Mouse (Mus musculus) myocyte (in vitro differentiated cells): Measurements from ENCODE around the gene Pih1d1. TPM values are rescaled to one million over a fixed set of nuclear protein-coding genes. Genes with fewer than 3 reads are reported as not detected.
A peak's percentile ranks its signal among the peaks of the same experiment; 100 is the strongest.
"Not testable (repeated sequence)": the region's sequence is repeated elsewhere in the genome, so short reads cannot be mapped to it uniquely, and the experiment has no call there.

Source experiments
- H3K27me3 ChIP-seq: one replicate; pipeline ENCODE4 v1.6.1; 2011; ENCODE audit not compliant: control insufficient read depth, insufficient read depth, insufficient read length
- H3K36me3 ChIP-seq: one replicate; pipeline ENCODE4 v1.6.1; 2011; ENCODE audit not compliant: control insufficient read depth, insufficient read depth
- H3K4me2 ChIP-seq: one replicate; pipeline ENCODE4 v1.6.1; 2011; ENCODE audit warnings: low read depth, control low read depth
- H3K4me3 ChIP-seq: one replicate; pipeline ENCODE4 v1.5.1; 2011; ENCODE audit warnings: mild to moderate bottlenecking, control low read depth, moderate library complexity
- H3K79me2 ChIP-seq: one replicate; pipeline ENCODE4 v1.6.1; 2011; ENCODE audit not compliant: control insufficient read depth, insufficient read depth
- H3ac ChIP-seq: one replicate; pipeline ENCODE4 v1.6.1; 2011; ENCODE audit not compliant: control insufficient read depth, insufficient read length
- CEBPB ChIP-seq: IDR thresholded peaks from 2 replicates; pipeline ENCODE4 v1.6.1; 2011; ENCODE audit warnings: mild to moderate bottlenecking, moderate library complexity; ENCODE audit not compliant: poor library complexity, insufficient read depth, severe bottlenecking
- E2F4 ChIP-seq: IDR thresholded peaks from one replicate; pipeline ENCODE4 v1.6.1; 2011; ENCODE audit warnings: mild to moderate bottlenecking, control low read depth, moderate library complexity; ENCODE audit not compliant: insufficient read depth
- MAX ChIP-seq: IDR thresholded peaks from one replicate; pipeline ENCODE4 v1.6.1; 2011; ENCODE audit warnings: low read depth, mild to moderate bottlenecking, control low read depth
- MYOD1 ChIP-seq, 3 experiments: IDR thresholded peaks; one replicate each; pipeline ENCODE4 v1.6.1; 2011; ENCODE audit warnings: control low read depth in 2 of 3, low read depth in 2 of 3, mild to moderate bottlenecking in 2 of 3, moderate library complexity in 1 of 3; ENCODE audit not compliant: insufficient read length in 2 of 3, control insufficient read depth in 1 of 3
- MYOG ChIP-seq, 3 experiments: IDR thresholded peaks; one replicate each; pipeline ENCODE4 v1.6.1; 2011; ENCODE audit warnings: control low read depth in 2 of 3, low read depth in 2 of 3, mild to moderate bottlenecking in 2 of 3; ENCODE audit not compliant: insufficient read length in 2 of 3, control insufficient read depth in 1 of 3, insufficient read depth in 1 of 3
- POLR2A ChIP-seq: IDR thresholded peaks from one replicate; pipeline ENCODE4 v1.6.1; 2011; ENCODE audit warnings: low read depth, mild to moderate bottlenecking, control low read depth, moderate library complexity; ENCODE audit not compliant: insufficient read length
- POLR2AphosphoS2 ChIP-seq: IDR thresholded peaks from one replicate; pipeline ENCODE4 v1.6.1; 2011; ENCODE audit warnings: low read depth, control low read depth; ENCODE audit not compliant: insufficient read length
- REST ChIP-seq: IDR thresholded peaks from one replicate; pipeline ENCODE4 v1.6.1; 2011; ENCODE audit warnings: mild to moderate bottlenecking, control low read depth, moderate library complexity; ENCODE audit not compliant: insufficient read depth, insufficient read length
- SRF ChIP-seq: IDR thresholded peaks from one replicate; pipeline ENCODE4 v1.6.1; 2011; ENCODE audit warnings: low read depth; ENCODE audit not compliant: control insufficient read depth, insufficient read length
- TCF12 ChIP-seq: IDR thresholded peaks from one replicate; pipeline ENCODE4 v1.6.1; 2011; ENCODE audit warnings: mild to moderate bottlenecking, control low read depth; ENCODE audit not compliant: poor library complexity, insufficient read depth, severe bottlenecking
- TCF3 ChIP-seq: IDR thresholded peaks from one replicate; pipeline ENCODE4 v1.6.1; 2011; ENCODE audit warnings: low read depth, control low read depth; ENCODE audit not compliant: insufficient read length
- USF1 ChIP-seq: IDR thresholded peaks from one replicate; pipeline ENCODE4 v1.6.1; 2011; ENCODE audit warnings: low read depth, mild to moderate bottlenecking, control low read depth, moderate library complexity
- polyA plus RNA-seq: library from polyadenylated mRNA; unstranded; fragments of >200 nt; fragmentation: generic; extraction: Trizol; gene quantifications from one replicate; pipeline ENCODE4 v1.2.1, GENCODE M21; 2012; ENCODE audit warnings: missing spikeins

Gene Pih1d1
- polyA plus RNA-seq, 1 experiment = 81.9 TPM

- H3ac ChIP-seq = no peak overlapping the region
- H3K36me3 ChIP-seq = no peaks in the 10 kb centered on the region
- no peaks in the 10 kb centered on the region for H3K79me2 ChIP-seq
- TF ChIP-seq POLR2AphosphoS2 (no peak), USF1 (no peak), MYOD1 (IDR thresholded peaks at IDR 0.05; ENCODE audit: control insufficient read depth in 1 of 3, insufficient read length in 2 of 3, low read depth in 2 of 3) (no peak), CEBPB (no peak), POLR2A (no peak), REST (no peak), TCF3 (no peak), SRF (no peak)
- no peaks in the 10 kb centered on the region for H3K27me3 ChIP-seq
- no peak overlapping the region for H3K4me2 ChIP-seq
- H3K4me3 ChIP-seq = no peak overlapping the region
Measured at GRCm38 (mm10) chr7:45107052-45107645, 47.0 kb upstream of the Pih1d1 start.

GRCm38 (mm10) chr7:45110089-45110488, 44.0 kb upstream of the Pih1d1 start:
- not testable (repeated sequence) for H3K27me3 ChIP-seq, H3ac ChIP-seq, H3K4me2 ChIP-seq, H3K79me2 ChIP-seq, H3K36me3 ChIP-seq, H3K4me3 ChIP-seq

- Histone ChIP-seq H3ac (no peak overlapping the region), H3K4me2 (no peak overlapping the region), H3K79me2 (no peaks in the 10 kb centered on the region)
Measured at GRCm38 (mm10) chr7:45111940-45112339, 42.2 kb upstream of the Pih1d1 start.

GRCm38 (mm10) chr7:45112529-45112928, 41.6 kb upstream of the Pih1d1 start:
- Histone ChIP-seq H3K79me2 (no peaks in the 10 kb centered on the region), H3K27me3 (no peaks in the 10 kb centered on the region), H3K36me3 (no peaks in the 10 kb centered on the region), H3K4me3 (no peak overlapping the region), H3ac (no peak overlapping the region), H3K4me2 (no peak overlapping the region)
- TF ChIP-seq TCF3 (no peak), MAX (no peak), USF1 (no peak)

More at GRCm38 (mm10) chr7:45111940-45112339, 42.2 kb upstream of the Pih1d1 start:
- TF ChIP-seq E2F4 (no peak), MYOG (IDR thresholded peaks at IDR 0.05; ENCODE audit: control insufficient read depth in 1 of 3, insufficient read depth in 1 of 3, insufficient read length in 2 of 3, low read depth in 2 of 3) (peak in 1 of 3 experiments; percentile 26), MYOD1 (IDR thresholded peaks at IDR 0.05; ENCODE audit: control insufficient read depth in 1 of 3, insufficient read length in 2 of 3, low read depth in 2 of 3) (peak in 1 of 3 experiments; percentile 30), POLR2A (no peak)
- Histone ChIP-seq H3K4me3 (no peak overlapping the region), H3K36me3 (no peaks in the 10 kb centered on the region), H3K27me3 (no peaks in the 10 kb centered on the region)

- H3ac ChIP-seq = no peak overlapping the region
- H3K4me2 ChIP-seq = no peak overlapping the region
- H3K79me2 ChIP-seq = no peaks in the 10 kb centered on the region
- TF ChIP-seq REST (no peak), SRF (no peak), E2F4 (no peak), MYOD1 (IDR thresholded peaks at IDR 0.05; ENCODE audit: control insufficient read depth in 1 of 3, insufficient read length in 2 of 3, low read depth in 2 of 3) (no peak), USF1 (no peak)
- peaks cover 6% of the 10 kb centered on the region for H3K36me3 ChIP-seq
- H3K4me3 ChIP-seq = no peak overlapping the region
- H3K27me3 ChIP-seq = no peaks in the 10 kb centered on the region
Measured at GRCm38 (mm10) chr7:45113476-45113875, 40.6 kb upstream of the Pih1d1 start.

GRCm38 (mm10) chr7:45117566-45117965, 36.5 kb upstream of the Pih1d1 start:
- Histone ChIP-seq H3K4me3 (no peak overlapping the region), H3K4me2 (no peak overlapping the region), H3ac (no peak overlapping the region)

More at GRCm38 (mm10) chr7:45117566-45117965, 36.5 kb upstream of the Pih1d1 start:
- no peak for TF ChIP-seq POLR2A
- no peak for TF ChIP-seq MYOG (IDR thresholded peaks at IDR 0.05; ENCODE audit: control insufficient read depth in 1 of 3, insufficient read depth in 1 of 3, insufficient read length in 2 of 3, low read depth in 2 of 3)
- no peak for TF ChIP-seq CEBPB
- no peak for TF ChIP-seq USF1
- TF ChIP-seq SRF = no peak
- TF ChIP-seq POLR2AphosphoS2 = no peak
- no peak for TF ChIP-seq MAX
- no peak for TF ChIP-seq E2F4
- no peak for TF ChIP-seq TCF3
- TF ChIP-seq REST = no peak
- no peak for TF ChIP-seq TCF12
- no peak for TF ChIP-seq MYOD1 (IDR thresholded peaks at IDR 0.05; ENCODE audit: control insufficient read depth in 1 of 3, insufficient read length in 2 of 3, low read depth in 2 of 3)
- peaks cover 33% of the 10 kb centered on the region for H3K36me3 ChIP-seq
- H3K79me2 ChIP-seq = peaks cover under 1% of the 10 kb centered on the region
- H3K27me3 ChIP-seq = no peaks in the 10 kb centered on the region
